Mouse (Mus musculus) CH12.LX (cell line): Measurements from ENCODE around the gene Thoc5. TPM values are rescaled to one million over a fixed set of nuclear protein-coding genes. Genes with fewer than 3 reads are reported as not detected.

Experiments used
- DNase-seq: peaks from one replicate; pipeline ENCODE4 v3.0.0-alpha.2; 2013; ENCODE audit errors: extremely low read depth
- H3K27ac ChIP-seq: 2 replicates; pipeline ENCODE4 v1.5.1; 2012; ENCODE audit warnings: low read depth, mild to moderate bottlenecking, control low read depth, moderate library complexity; ENCODE audit not compliant: insufficient read depth
- H3K27me3 ChIP-seq: replicated peaks from 2 replicates; pipeline ENCODE3; 2012; ENCODE audit warnings: inconsistent platforms
- H3K36me3 ChIP-seq, 2 experiments: replicated peaks in 1 of 2; 2 replicates each; pipeline versions ENCODE3 to v1.6.1; 2012; ENCODE audit warnings: inconsistent platforms in 1 of 2, low read length in 1 of 2, mild to moderate bottlenecking in 1 of 2, mixed read lengths in 1 of 2, moderate library complexity in 1 of 2; ENCODE audit not compliant: control insufficient read depth in 1 of 2, insufficient read depth in 1 of 2
- H3K4me1 ChIP-seq, 2 experiments: 2 replicates each; pipeline ENCODE4 v1.6.1; 2012; ENCODE audit warnings: inconsistent platforms in 1 of 2, moderate library complexity in 1 of 2; ENCODE audit not compliant: insufficient read depth in 2 of 2, control insufficient read depth in 1 of 2
- H3K4me2 ChIP-seq: 2 replicates; pipeline ENCODE4 v1.6.1; 2012; ENCODE audit warnings: low read depth, mild to moderate bottlenecking, control low read depth; ENCODE audit not compliant: poor library complexity, insufficient read depth, severe bottlenecking
- H3K4me3 ChIP-seq, 3 experiments: fragments of 150-350 bp in 1 of 3; sonication (generic) in 1 of 3; replicated peaks in 1 of 3; 2 replicates each; pipeline versions ENCODE3 to v1.5.1; 2011 to 2012; ENCODE audit warnings: low read depth in 2 of 3, low read length in 2 of 3, mild to moderate bottlenecking in 2 of 3, moderate library complexity in 2 of 3, control low read depth in 1 of 3, improper control_type of control experiment in 1 of 3, inconsistent platforms in 1 of 3, mixed read lengths in 1 of 3; ENCODE audit not compliant: poor library complexity in 1 of 3
- H3K79me2 ChIP-seq: replicated peaks from 2 replicates; pipeline ENCODE4 v1.6.1; 2012; ENCODE audit warnings: mild to moderate bottlenecking, moderate library complexity; ENCODE audit not compliant: control insufficient read depth, poor library complexity, insufficient read depth, severe bottlenecking; ENCODE audit errors: extremely low read depth
- H3K9ac ChIP-seq: 2 replicates; pipeline ENCODE4 v1.6.1; 2012; ENCODE audit warnings: low read depth, mild to moderate bottlenecking, control low read depth, moderate library complexity; ENCODE audit not compliant: insufficient read depth
- H3K9me3 ChIP-seq: replicated peaks from 2 replicates; pipeline ENCODE3; 2012; ENCODE audit warnings: low read length, inconsistent platforms, mixed read lengths
- BHLHE40 ChIP-seq: IDR thresholded peaks from 2 replicates; pipeline ENCODE4 v1.6.1; 2011; ENCODE audit warnings: mild to moderate bottlenecking, low read depth, low read length, improper control_type of control experiment
- CHD1 ChIP-seq: IDR thresholded peaks from 2 replicates; pipeline ENCODE4 v1.6.1; 2012; ENCODE audit warnings: low read depth, low read length, improper control_type of control experiment, inconsistent platforms
- ELF1 ChIP-seq: IDR thresholded peaks from 2 replicates; pipeline ENCODE4 v1.6.1; 2014; ENCODE audit warnings: low read depth, mild to moderate bottlenecking, inconsistent platforms, low read length, improper control_type of control experiment
- ETS1 ChIP-seq: conservative IDR thresholded peaks from 2 replicates; pipeline ENCODE4 v1.6.1; 2012; ENCODE audit warnings: low read depth, mild to moderate bottlenecking, inconsistent platforms, low read length, improper control_type of control experiment, moderate library complexity
- GABPA ChIP-seq: IDR thresholded peaks from 2 replicates; pipeline ENCODE4 v1.6.1; 2012; ENCODE audit warnings: low read depth, low read length, improper control_type of control experiment, inconsistent platforms; ENCODE audit not compliant: insufficient replicate concordance
- HCFC1 ChIP-seq: IDR thresholded peaks from 2 replicates; pipeline ENCODE4 v1.6.1; 2012; ENCODE audit warnings: low read depth, mild to moderate bottlenecking, inconsistent platforms, low read length, improper control_type of control experiment
- IRF4 ChIP-seq: IDR thresholded peaks from 2 replicates; pipeline ENCODE4 v1.6.1; 2014; ENCODE audit warnings: low read depth, mild to moderate bottlenecking, inconsistent platforms, low read length, improper control_type of control experiment
- JUN ChIP-seq: IDR thresholded peaks from 2 replicates; pipeline ENCODE4 v1.6.1; 2011; ENCODE audit warnings: low read depth, mild to moderate bottlenecking, low read length, improper control_type of control experiment, moderate library complexity; ENCODE audit not compliant: insufficient read depth
- MAX ChIP-seq: IDR thresholded peaks from 2 replicates; pipeline ENCODE4 v1.6.1; 2011; ENCODE audit warnings: low read length, improper control_type of control experiment
- MEF2A ChIP-seq: IDR thresholded peaks from 2 replicates; pipeline ENCODE4 v1.6.1; 2014; ENCODE audit warnings: low read depth, mild to moderate bottlenecking, inconsistent platforms, low read length, improper control_type of control experiment, borderline replicate concordance
- NRF1 ChIP-seq: IDR thresholded peaks from 2 replicates; pipeline ENCODE4 v1.6.1; 2014; ENCODE audit warnings: low read depth, mild to moderate bottlenecking, inconsistent platforms, low read length, improper control_type of control experiment, moderate library complexity
- PAX5 ChIP-seq: IDR thresholded peaks from 2 replicates; pipeline ENCODE4 v1.6.1; 2012; ENCODE audit warnings: low read length, inconsistent platforms, mixed read lengths
- POLR2AphosphoS2 ChIP-seq: IDR thresholded peaks from 2 replicates; pipeline ENCODE4 v1.6.1; 2011; ENCODE audit warnings: low read depth, low read length, improper control_type of control experiment
- RAD21 ChIP-seq: IDR thresholded peaks from 2 replicates; pipeline ENCODE4 v1.6.1; 2011; ENCODE audit warnings: low read depth, mild to moderate bottlenecking, low read length, improper control_type of control experiment, moderate library complexity
- RCOR1 ChIP-seq: conservative IDR thresholded peaks from 2 replicates; pipeline ENCODE4 v1.6.1; 2012; ENCODE audit warnings: low read depth, mild to moderate bottlenecking, inconsistent platforms, low read length, improper control_type of control experiment
- SIN3A ChIP-seq: IDR thresholded peaks from 2 replicates; pipeline ENCODE4 v1.6.1; 2012; ENCODE audit warnings: low read length, improper control_type of control experiment, inconsistent platforms
- ZC3H11A ChIP-seq: IDR thresholded peaks from 2 replicates; pipeline ENCODE4 v1.6.1; 2012; ENCODE audit warnings: low read depth, mild to moderate bottlenecking, inconsistent platforms, low read length, improper control_type of control experiment
- dilution Hi-C: fragments of 300-500 bp; cut with MboI; formaldehyde crosslinking; loops from 2 replicates; pipeline ENCODE4 v1.14.3; 2020; ENCODE audit warnings: low sequenced_read_pairs; ENCODE audit not compliant: extremely low pct_unique_long_range_greater_than_20kb, extremely low pct_ligation_motif_present
- in situ Hi-C: fragments of 300-500 bp; cut with MboI; formaldehyde crosslinking; loops from 3 replicates; pipeline ENCODE4 v1.14.3; 2019; ENCODE audit warnings: low sequenced_read_pairs, low pct_ligation_motif_present, low pct_unique_long_range_greater_than_20kb, mixed read lengths
- polyA plus RNA-seq: library from polyadenylated mRNA; unstranded; fragments of >175 nt; gene quantifications from 2 replicates; pipeline ENCODE4 v1.2.1, GENCODE M21; 2012; ENCODE audit warnings: low read depth; ENCODE audit not compliant: insufficient read length
- total RNA-seq, 2 experiments: library from RNA; depleted of rRNA; stranded (reverse); fragments of 300-350 nt in 1 of 2; fragments of >200 nt in 1 of 2; gene quantifications; 2 replicates each; pipeline ENCODE4 v1.2.3; 2012 to 2014

Thoc5 gene
- total and polyA plus RNA-seq, 3 experiments = 37.7 to 83.8 (median 62.7) TPM

DNA sequence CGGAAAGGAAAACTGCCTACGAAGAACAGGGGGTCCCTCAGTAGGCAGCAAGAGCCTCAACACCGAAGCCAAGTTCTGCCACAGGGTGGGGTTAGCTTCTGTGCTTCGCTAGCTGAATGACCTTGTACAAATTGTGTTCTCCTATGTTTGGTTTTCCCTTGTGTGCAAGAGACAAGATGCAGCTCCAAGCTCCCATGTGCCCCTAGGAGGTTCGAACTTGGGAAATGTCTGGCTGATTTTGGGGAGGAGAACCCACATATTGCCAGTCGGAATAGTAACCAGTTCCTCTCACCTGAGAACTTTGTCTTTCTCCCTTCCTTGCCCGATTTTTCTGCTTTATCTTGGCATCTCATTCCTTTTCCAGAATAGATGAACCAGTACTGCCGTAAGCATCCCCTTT lies 53.7 kb downstream of the Thoc5 start:
- dilution Hi-C loops = no loop called here
- H3K9ac ChIP-seq = no peak overlapping the region
- peaks cover 0 to 12% of the 10 kb centered on the region in 2 experiments for H3K36me3 ChIP-seq
- no peak for TF ChIP-seq SIN3A
- TF ChIP-seq ELF1 = no peak
- TF ChIP-seq GABPA = no peak
- no peak for TF ChIP-seq JUN
- TF ChIP-seq IRF4 = no peak
- no peak for TF ChIP-seq MAX
- TF ChIP-seq NRF1 = no peak
- TF ChIP-seq POLR2AphosphoS2 = no peak
- TF ChIP-seq PAX5 = no peak
- no peak for TF ChIP-seq CHD1
- no peak for TF ChIP-seq HCFC1
- no peak for TF ChIP-seq ZC3H11A
- TF ChIP-seq BHLHE40 = no peak
- TF ChIP-seq RAD21 = no peak
- TF ChIP-seq MEF2A = no peak
- TF ChIP-seq ETS1 = no peak
- TF ChIP-seq RCOR1 = no peak
- H3K4me3 ChIP-seq = no peak overlapping the region
- H3K79me2 ChIP-seq = no peaks in the 10 kb centered on the region
- H3K27me3 ChIP-seq = peaks cover 25% of the 10 kb centered on the region
- H3K4me2 ChIP-seq = no peak overlapping the region
- H3K27ac ChIP-seq = no peak overlapping the region
- DNase-seq = no peak
- in situ Hi-C loops = no loop called here
- H3K9me3 ChIP-seq = peaks cover 12% of the 10 kb centered on the region
- peaks cover 2 to 3% of the 10 kb centered on the region in 2 experiments; a peak in 3 of 4 replicates for H3K4me1 ChIP-seq

DNA sequence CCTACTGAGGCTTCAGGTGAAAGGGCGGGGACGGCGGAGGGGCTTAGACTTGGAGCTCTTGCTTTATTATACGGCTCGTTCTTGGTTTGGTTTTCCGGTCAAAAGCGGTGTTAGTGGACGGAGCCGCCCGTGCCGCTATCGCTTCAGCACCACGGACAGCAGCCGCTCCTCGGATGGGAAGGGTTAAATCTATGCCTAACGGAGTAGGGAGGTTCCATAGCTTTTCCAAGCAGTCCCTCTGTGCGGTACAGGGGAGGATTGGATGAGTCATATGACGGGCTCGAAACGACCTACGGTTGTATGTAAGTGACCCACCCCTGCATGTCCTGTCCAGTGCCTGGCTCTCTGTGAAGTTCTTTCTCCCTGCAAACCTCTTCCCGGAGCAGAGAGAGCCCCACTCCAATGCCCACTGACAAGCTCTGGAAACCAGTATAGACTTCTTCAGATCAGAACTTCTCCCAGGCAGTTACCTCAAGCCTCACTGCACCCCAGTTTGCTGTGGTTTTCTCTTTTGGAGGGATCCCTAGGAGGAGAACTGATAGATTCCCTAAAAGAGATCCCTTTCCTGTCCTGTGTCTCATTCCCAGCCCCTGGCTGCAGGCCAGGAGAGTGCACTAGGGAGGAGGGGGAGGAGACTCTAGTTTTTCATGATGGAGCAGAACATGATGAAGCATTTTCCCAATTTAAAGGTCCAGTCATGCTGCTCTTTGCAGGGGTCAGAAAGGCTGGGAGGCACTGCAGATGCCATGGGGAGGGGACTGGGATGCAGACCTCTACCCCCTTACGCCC lies 54.3 kb downstream of the Thoc5 start:
- Histone ChIP-seq H3K4me3 (no peak overlapping the region), H3K4me2 (no peak overlapping the region), H3K79me2 (no peaks in the 10 kb centered on the region), H3K9ac (no peak overlapping the region), H3K36me3 (peaks cover 0 to 12% of the 10 kb centered on the region in 2 experiments), H3K27me3 (peaks cover 26% of the 10 kb centered on the region), H3K4me1 (peaks cover 5 to 6% of the 10 kb centered on the region in 2 experiments; a peak in 3 of 4 replicates), H3K27ac (no peak overlapping the region), H3K9me3 (peaks cover 12% of the 10 kb centered on the region)
- TF ChIP-seq RAD21 = no peak
- no peak for DNase-seq
- in situ Hi-C loops = no loop called here
- dilution Hi-C loops = no loop called here
